Mouse (Mus musculus) liver, embryonic 14.5 days (tissue): ENCODE data around the gene Donson.

Source experiments
- CTCF ChIP-seq: IDR thresholded peaks from 2 replicates; pipeline ENCODE4 v1.5.1; 2016; ENCODE audit warnings: antibody characterized with exemption, low read depth, control low read depth
- EP300 ChIP-seq: IDR thresholded peaks from 2 replicates; pipeline ENCODE4 v1.6.1; 2016; ENCODE audit warnings: antibody characterized with exemption, low read depth

- TF ChIP-seq CTCF (no peak), EP300 (no peak)
Measured at GRCm38 (mm10) chr16:91630584-91630983, 58.0 kb downstream of the Donson start.
